Mouse (Mus musculus) gastrocnemius, adult 2 months (tissue): ENCODE data around the gene Smim26. TPM values are rescaled to one million over a fixed set of nuclear protein-coding genes. Genes with fewer than 3 reads are reported as not detected.

ENCODE experiments used
- DNase-seq: peaks from one replicate; pipeline ENCODE4 v3.0.0; 2022
- H3K27ac ChIP-seq: fragments of 200-600 bp; 2 replicates; pipeline ENCODE4 v1.8.1; 2022; ENCODE audit warnings: mild to moderate bottlenecking
- H3K4me3 ChIP-seq: fragments of 200-600 bp; 2 replicates; pipeline ENCODE4 v1.8.1; 2022; ENCODE audit warnings: mild to moderate bottlenecking, moderate library complexity
- CTCF ChIP-seq: fragments of 200-600 bp; IDR thresholded peaks from 2 replicates; pipeline ENCODE4 v1.8.1; 2022; ENCODE audit warnings: antibody characterized with exemption, mild to moderate bottlenecking, moderate library complexity
- intact Hi-C: fragments of 180-260 bp; cut with DNase I; formaldehyde crosslinking; loops from one replicate; pipeline ENCODE4 v1.15.1; 2025
- total RNA-seq, 2 experiments: library from RNA; stranded (reverse); gene quantifications; 2 replicates each; pipeline ENCODE4 v1.2.3; 2021

Smim26 gene
- total RNA-seq, 2 experiments from 2014 or later: 76.4 to 95.3 TPM

DNA sequence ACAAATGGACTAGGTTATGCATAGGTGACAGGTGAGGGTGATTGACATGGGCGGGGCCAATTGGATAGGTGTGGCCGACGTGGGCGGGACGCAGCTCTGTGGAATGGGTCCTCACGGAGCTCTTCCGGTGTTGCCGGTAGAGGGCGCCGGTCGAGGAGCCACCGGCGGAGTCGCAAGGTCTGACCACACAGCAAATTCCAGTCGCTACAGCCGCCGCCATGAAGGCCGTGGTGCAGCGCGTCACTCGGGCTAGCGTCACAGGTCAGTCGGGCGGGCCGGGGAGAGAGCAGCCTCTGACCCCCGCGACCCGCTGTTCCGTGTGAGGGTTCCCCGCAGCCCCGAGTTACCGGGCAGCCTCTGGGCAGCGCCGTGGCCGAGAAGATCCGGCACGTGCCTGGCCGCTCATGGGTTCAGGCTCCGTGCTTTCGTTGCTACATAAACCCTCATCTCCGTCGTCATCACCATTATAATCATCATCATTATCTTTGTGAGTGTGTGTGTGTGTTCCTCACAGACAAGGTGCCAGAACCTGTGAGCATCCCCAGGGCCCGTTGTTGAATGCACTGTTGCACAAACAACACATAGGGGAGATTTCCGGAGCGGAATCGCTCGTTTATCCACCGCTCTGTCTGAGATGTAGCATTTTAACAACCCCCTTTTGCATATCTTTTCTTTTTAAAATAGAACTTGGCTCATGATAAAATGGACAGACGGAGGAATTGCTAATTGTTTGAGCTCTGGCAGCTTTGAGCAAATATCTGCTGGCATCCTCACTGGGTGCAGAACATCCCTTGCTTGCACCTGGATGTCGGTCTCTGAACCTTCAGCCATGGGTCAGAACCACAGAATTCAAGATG is 6.2 kb downstream of the Smim26 start, which contains the start of gene Dtd1:
TSS of gene Dtd1 (plus strand) at position 67 of the 857 bp plus-strand sequence.
- Histone ChIP-seq H3K4me3 (peak within 1 kb of the TSS; percentile 78), H3K27ac (peak within 1 kb of the TSS; percentile 96)
- peak; percentile 93 for DNase-seq
- intact Hi-C loops: loop anchor here (5.0 to 10.0 kb wide), 2 partner anchors 215 to 1912 kb away; partner anchors contain the start of gene Ralgapa2
- TF ChIP-seq CTCF: peak; percentile 92

DNA sequence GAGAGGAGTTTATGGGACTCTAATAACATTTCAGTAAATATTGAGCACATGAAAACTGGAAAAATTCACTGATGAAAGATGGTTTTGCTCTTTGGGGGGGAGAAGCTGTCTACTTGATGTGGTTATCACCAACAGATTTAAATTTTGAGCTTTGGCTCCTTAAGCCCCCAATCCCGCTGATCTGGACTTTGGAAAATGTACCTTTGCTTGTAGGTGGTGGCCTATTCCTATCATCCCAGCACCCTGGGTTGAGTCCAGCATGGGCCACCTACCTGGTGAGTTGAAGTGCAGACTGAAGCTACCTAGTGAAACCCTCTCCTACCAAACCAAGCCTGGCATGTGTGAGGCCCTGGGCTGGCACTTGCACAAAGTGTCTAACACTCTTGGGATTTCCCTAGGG is 7.7 kb downstream of the Smim26 start:
- H3K27ac ChIP-seq: no peak overlapping the region
- H3K4me3 ChIP-seq: no peak overlapping the region
- intact Hi-C loops: no loop called here
- no peak for TF ChIP-seq CTCF
- DNase-seq: no peak

- intact Hi-C loops: no loop called here
- no peak for DNase-seq
- no peak for TF ChIP-seq CTCF
These were observed 20.1 kb downstream of the Smim26 start for GRCm38 (mm10) chr2:144613956-144614355.

GRCm38 (mm10) chr2:144617074-144617874 is 23.4 kb downstream of the Smim26 start:
- Histone ChIP-seq H3K4me3 (no peak overlapping the region), H3K27ac (no peak overlapping the region)
- intact Hi-C loops: no loop called here
- TF ChIP-seq CTCF: no peak
- no peak for DNase-seq

More at GRCm38 (mm10) chr2:144613956-144614355, 20.1 kb downstream of the Smim26 start:
- no peak overlapping the region for H3K27ac ChIP-seq
- no peak overlapping the region for H3K4me3 ChIP-seq

DNA sequence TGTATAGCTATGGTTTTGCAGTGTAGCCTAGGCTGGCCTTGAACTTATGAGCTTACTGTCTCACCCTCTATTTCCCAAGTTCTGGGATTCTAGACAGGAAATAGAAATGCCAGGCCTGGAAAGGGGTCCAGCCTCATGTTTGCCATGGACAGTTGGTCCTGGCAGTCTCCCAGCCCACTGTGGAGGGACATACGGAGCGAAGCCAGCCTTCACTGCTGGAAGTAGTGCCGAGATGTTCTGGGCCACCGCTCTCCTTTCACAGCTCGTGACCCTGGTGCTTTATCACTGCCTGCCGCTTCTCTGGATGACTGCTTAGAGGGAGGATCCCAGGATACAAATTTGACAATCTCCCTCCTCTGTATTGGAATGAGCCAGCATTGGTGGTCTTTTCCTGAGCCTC is 27.6 kb downstream of the Smim26 start:
- no peak for TF ChIP-seq CTCF
- DNase-seq: no peak
- Histone ChIP-seq H3K4me3 (no peak overlapping the region), H3K27ac (no peak overlapping the region)
- intact Hi-C loops: no loop called here

DNA sequence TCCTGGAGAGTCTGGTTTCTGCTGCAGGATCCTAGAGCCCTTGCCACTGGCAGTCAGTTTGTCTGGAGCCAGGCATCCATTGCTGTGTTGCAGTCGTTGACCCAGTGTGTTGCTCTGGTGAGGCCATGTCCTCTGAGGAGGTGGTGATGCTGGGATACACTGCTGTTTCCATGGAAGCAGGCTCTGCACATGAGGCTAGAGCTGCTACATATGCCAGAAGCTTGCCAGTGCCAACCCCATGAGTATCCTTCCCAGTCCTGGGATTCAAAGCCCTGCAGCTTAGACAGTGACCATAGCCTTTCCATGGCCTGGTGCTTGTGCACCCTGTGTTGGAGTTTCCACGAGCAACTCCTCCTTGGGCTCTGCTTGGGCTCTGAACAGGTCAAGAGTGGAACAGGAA is 39.7 kb downstream of the Smim26 start:
- intact Hi-C loops: no loop called here
- no peak for TF ChIP-seq CTCF
- H3K27ac ChIP-seq: no peak overlapping the region
- H3K4me3 ChIP-seq: no peak overlapping the region
- no peak for DNase-seq

GRCm38 (mm10) chr2:144634231-144634630 is 40.4 kb downstream of the Smim26 start:
- 0 out of 2 replicates have a peak overlapping the region, but pooled peaks have one; percentile 12 for H3K27ac ChIP-seq
- no peak overlapping the region for H3K4me3 ChIP-seq
- intact Hi-C loops: no loop called here
- no peak for DNase-seq
- no peak for TF ChIP-seq CTCF

GRCm38 (mm10) chr2:144634729-144635128 is 40.9 kb downstream of the Smim26 start:
- intact Hi-C loops: no loop called here
- DNase-seq: no peak
- no peak for TF ChIP-seq CTCF

DNA sequence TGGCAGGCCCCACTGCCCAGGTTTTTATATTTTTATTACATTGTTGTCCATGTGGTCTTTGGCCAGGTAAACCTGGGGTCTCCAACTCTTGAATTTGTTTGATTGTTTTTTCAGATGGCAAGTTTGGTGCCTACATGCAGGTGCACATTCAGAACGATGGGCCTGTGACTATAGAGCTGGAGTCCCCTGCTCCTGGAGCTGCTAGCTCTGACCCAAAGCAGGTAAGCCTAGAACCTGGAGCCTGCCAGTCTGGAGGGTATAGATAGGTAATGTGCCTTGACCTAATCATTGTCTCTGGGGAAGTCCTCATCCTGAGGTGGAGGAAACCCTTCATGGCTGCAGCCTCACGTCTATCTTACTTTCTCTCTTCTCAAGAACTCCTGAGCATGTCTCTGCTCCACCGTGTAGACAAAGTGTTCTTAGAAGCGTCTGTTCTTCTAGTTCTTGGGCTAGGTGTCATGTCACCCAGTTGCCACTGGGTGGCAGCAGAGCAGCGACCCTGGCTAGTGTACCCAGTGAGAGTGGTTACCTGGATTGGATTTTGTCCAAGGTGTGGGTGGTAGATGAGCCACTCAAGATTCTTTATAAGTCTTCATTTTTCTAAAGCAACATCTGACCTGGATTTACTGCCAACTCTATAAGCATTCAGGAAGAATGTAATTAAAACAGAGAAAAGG is 41.9 kb downstream of the Smim26 start:
- no peak overlapping the region for H3K27ac ChIP-seq
- TF ChIP-seq CTCF: no peak; the same call in 1 of the 2 replicates
- no peak overlapping the region for H3K4me3 ChIP-seq
- peak; percentile 57 for DNase-seq
- intact Hi-C loops: loop anchor here (2.0 kb wide), 1 partner anchor 233 kb away; no protein-coding TSS in a partner anchor

More at GRCm38 (mm10) chr2:144634729-144635128, 40.9 kb downstream of the Smim26 start:
- Histone ChIP-seq H3K4me3 (no peak overlapping the region), H3K27ac (no peak overlapping the region)

- no peak overlapping the region for H3K27ac ChIP-seq
- no peak for DNase-seq
- TF ChIP-seq CTCF: no peak
- no peak overlapping the region for H3K4me3 ChIP-seq
- intact Hi-C loops: loop anchor here (2.0 kb wide), 1 partner anchor 232 kb away; no protein-coding TSS in a partner anchor
These were observed 43.4 kb downstream of the Smim26 start for GRCm38 (mm10) chr2:144637204-144637603.

DNA sequence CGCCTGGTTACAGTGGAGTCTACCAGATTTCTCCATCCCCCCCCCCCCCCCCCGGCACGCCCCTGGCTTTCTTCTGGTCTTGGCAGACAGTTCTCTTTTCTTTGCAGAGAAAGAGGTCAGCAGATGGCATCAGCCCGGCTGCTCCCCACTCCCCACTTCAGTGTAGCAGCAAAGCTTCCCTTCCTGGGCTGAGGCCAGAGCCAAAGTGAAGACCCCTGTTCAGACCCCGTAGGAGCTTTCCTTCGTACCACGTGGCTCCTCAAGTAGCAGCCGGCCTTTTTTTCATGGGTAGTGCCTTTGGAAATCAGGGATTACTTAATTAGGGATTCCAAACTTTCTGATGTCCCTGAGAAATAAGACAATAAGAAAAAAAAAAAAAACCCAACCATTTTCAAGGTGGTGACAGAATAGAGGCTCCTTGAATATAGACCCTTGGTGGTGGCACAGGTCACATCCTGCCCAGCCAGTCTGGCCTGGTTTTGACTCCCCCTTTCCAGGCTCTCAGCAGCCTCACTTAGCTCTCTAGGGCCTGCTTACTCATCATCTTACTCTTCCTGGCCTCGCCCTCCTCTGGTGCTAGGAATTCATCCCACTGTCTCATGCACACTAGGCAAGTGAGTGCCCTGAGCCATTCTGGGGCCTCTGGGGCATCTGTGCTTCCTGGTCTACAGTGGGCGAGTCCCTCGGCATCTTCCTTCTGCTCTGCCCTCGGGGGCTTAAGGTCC is 44.0 kb downstream of the Smim26 start:
- no peak for TF ChIP-seq CTCF
- DNase-seq: no peak
- Histone ChIP-seq H3K27ac (no peak overlapping the region; the same call in 1 of the 2 replicates), H3K4me3 (no peak overlapping the region)
- intact Hi-C loops: loop anchor here (2.0 kb wide), 1 partner anchor 231 kb away; no protein-coding TSS in a partner anchor
